Mouse (Mus musculus) neutrophil, adult 83 days (primary cell): Measurements from ENCODE around the gene 1300017J02Rik. TPM values are rescaled to one million over a fixed set of nuclear protein-coding genes. Genes with fewer than 3 reads are reported as not detected.

ENCODE experiments used
- total RNA-seq, 2 experiments: library from RNA; stranded (reverse); gene quantifications; one replicate each; pipeline ENCODE4 v1.2.4; 2023

Gene 1300017J02Rik
- 1 to 10 TPM; 2.0 to 4.9 TPM for total RNA-seq

GRCm38 (mm10) chr9:103304927-103305326 is at the start of gene 1300017J02Rik, which contains the start of gene Topbp1:
TSS of gene 1300017J02Rik (minus strand) at chr9:103305082.
TSS of gene Topbp1 (plus strand) at chr9:103305215.

GRCm38 (mm10) chr9:103230151-103230951 is 74.5 kb downstream of the 1300017J02Rik start, which contains the start of the genes Gm20425 and Trf:
TSS of gene Gm20425 (minus strand) at chr9:103230307.
TSS of gene Trf (minus strand) at chr9:103230444.

GRCm38 (mm10) chr9:103201561-103202260 is 103.2 kb downstream of the 1300017J02Rik start, which contains the start of gene Srprb:
TSS of gene Srprb (minus strand) at chr9:103202137.

Other genes starting within 250 kb of the 1300017J02Rik start
- gene Rab6b, start 193.3 kb downstream of the 1300017J02Rik start, total RNA-seq, result under 1 TPM in 1 of 2 experiments, not detected in 1; 0.07 TPM
- 1 to 10 TPM; 7.3 to 8.7 TPM for gene Srprb, start 102.9 kb downstream of the 1300017J02Rik start, total RNA-seq
- gene Gm20425, start 74.8 kb downstream of the 1300017J02Rik start, total RNA-seq, result 1 to 10 TPM; 1.8 to 6.0 TPM
- 10 to 100 TPM; 96.1 to 98.7 TPM for gene Trf, start 74.6 kb downstream of the 1300017J02Rik start, total RNA-seq
- 10 to 100 TPM; 81.9 to 84.5 TPM for gene Topbp1, start 133 bp upstream of the 1300017J02Rik start, total RNA-seq
- 10 to 100 TPM; 78.9 to 80.9 TPM for gene Cdv3, start 60.8 kb upstream of the 1300017J02Rik start, total RNA-seq
- gene Bfsp2, start 175.3 kb upstream of the 1300017J02Rik start, total RNA-seq, result 1 to 10 TPM in 1 of 2 experiments, not detected in 1; 1.6 TPM